Mouse (Mus musculus): ENCODE data around the gene Isyna1. TPM values are rescaled to one million over a fixed set of nuclear protein-coding genes. Genes with fewer than 3 reads are reported as not detected.

The Isyna1 gene
- total and polyA plus RNA-seq, 2 experiments from 2014 or later: 140 to 176 TPM

- no peak for TF ChIP-seq CTCF (IDR thresholded peaks at IDR 0.05)
- peaks cover 3% of the 10 kb centered on the region; the same call in 1 of the 2 replicates for H3K36me3 ChIP-seq (ENCODE audit: insufficient read depth, low read length)
- H3K9me3 ChIP-seq (ENCODE audit: low read length): no peaks in the 10 kb centered on the region
- H3K4me2 ChIP-seq (ENCODE audit: low read depth, low read length, poor library complexity, severe bottlenecking): no peak overlapping the region
- no peak overlapping the region for H3K9ac ChIP-seq (replicated peaks; ENCODE audit: low read length, poor library complexity, severe bottlenecking)
- peaks cover 8% of the 10 kb centered on the region; the same call in 1 of the 2 replicates for H3K4me1 ChIP-seq (ENCODE audit: insufficient read depth, low read length)
- no peak overlapping the region for H3K4me3 ChIP-seq (ENCODE audit: low read depth, low read length)
- 59% methylated on average over 3 of the region's 3 CpGs for WGBS
- ATAC-seq (ENCODE audit: low FRiP score) (no peak), DNase-seq (ENCODE audit: low spot score) (no peak)
- H3K27me3 ChIP-seq (ENCODE audit: insufficient read depth, low read length): no peaks in the 10 kb centered on the region
- no peak overlapping the region for H3K27ac ChIP-seq (ENCODE audit: low read depth, low read length)
These were observed 33.6 kb upstream of the Isyna1 start for GRCm38 (mm10) chr8:70560564-70560963.

GRCm38 (mm10) chr8:70561357-70561756 is 32.8 kb upstream of the Isyna1 start:
- WGBS: 84% methylated on average over 4 of the region's 4 CpGs
- TF ChIP-seq CTCF (IDR thresholded peaks at IDR 0.05): no peak
- H3K4me1 ChIP-seq (ENCODE audit: insufficient read depth, low read length): peaks cover 8% of the 10 kb centered on the region; the same call in 1 of the 2 replicates
- H3K27ac ChIP-seq (ENCODE audit: low read depth, low read length): no peak overlapping the region
- H3K36me3 ChIP-seq (ENCODE audit: insufficient read depth, low read length): peaks cover 3% of the 10 kb centered on the region; the same call in 1 of the 2 replicates
- no peak overlapping the region for H3K9ac ChIP-seq (replicated peaks; ENCODE audit: low read length, poor library complexity, severe bottlenecking)
- ATAC-seq (ENCODE audit: low FRiP score) (no peak), DNase-seq (ENCODE audit: low spot score) (no peak)
- H3K4me3 ChIP-seq (ENCODE audit: low read depth, low read length): no peak overlapping the region
- H3K9me3 ChIP-seq (ENCODE audit: low read length): no peaks in the 10 kb centered on the region
- H3K4me2 ChIP-seq (ENCODE audit: low read depth, low read length, poor library complexity, severe bottlenecking): no peak overlapping the region
- no peaks in the 10 kb centered on the region for H3K27me3 ChIP-seq (ENCODE audit: insufficient read depth, low read length)

GRCm38 (mm10) chr8:70561809-70562535 is 32.2 kb upstream of the Isyna1 start:
- Histone ChIP-seq H3K36me3 (ENCODE audit: insufficient read depth, low read length) (peaks cover 3% of the 10 kb centered on the region; the same call in 1 of the 2 replicates), H3K4me3 (ENCODE audit: low read depth, low read length) (no peak overlapping the region), H3K4me1 (ENCODE audit: insufficient read depth, low read length) (peaks cover 8% of the 10 kb centered on the region; the same call in 1 of the 2 replicates), H3K9ac (replicated peaks; ENCODE audit: low read length, poor library complexity, severe bottlenecking) (no peak overlapping the region), H3K27me3 (ENCODE audit: insufficient read depth, low read length) (no peaks in the 10 kb centered on the region), H3K27ac (ENCODE audit: low read depth, low read length) (no peak overlapping the region), H3K9me3 (ENCODE audit: low read length) (no peaks in the 10 kb centered on the region), H3K4me2 (ENCODE audit: low read depth, low read length, poor library complexity, severe bottlenecking) (no peak overlapping the region)
- 85% methylated on average over 7 of the region's 7 CpGs for WGBS
- ATAC-seq (ENCODE audit: low FRiP score): no peak
- no peak for DNase-seq (ENCODE audit: low spot score)
- no peak for TF ChIP-seq CTCF (IDR thresholded peaks at IDR 0.05)

GRCm38 (mm10) chr8:70562802-70563201 is 31.4 kb upstream of the Isyna1 start:
- Histone ChIP-seq H3K36me3 (ENCODE audit: insufficient read depth, low read length) (no peaks in the 10 kb centered on the region), H3K9ac (replicated peaks; ENCODE audit: low read length, poor library complexity, severe bottlenecking) (no peak overlapping the region), H3K4me1 (ENCODE audit: insufficient read depth, low read length) (peaks cover 8% of the 10 kb centered on the region; the same call in 1 of the 2 replicates), H3K27ac (ENCODE audit: low read depth, low read length) (no peak overlapping the region), H3K4me3 (ENCODE audit: low read depth, low read length) (no peak overlapping the region), H3K27me3 (ENCODE audit: insufficient read depth, low read length) (no peaks in the 10 kb centered on the region), H3K9me3 (ENCODE audit: low read length) (no peaks in the 10 kb centered on the region), H3K4me2 (ENCODE audit: low read depth, low read length, poor library complexity, severe bottlenecking) (no peak overlapping the region)
- DNase-seq (ENCODE audit: low spot score) (no peak), ATAC-seq (ENCODE audit: low FRiP score) (no peak)
- no peak for TF ChIP-seq CTCF (IDR thresholded peaks at IDR 0.05)
- 85% methylated on average over 3 of the region's 3 CpGs for WGBS

GRCm38 (mm10) chr8:70563763-70564387 is 30.3 kb upstream of the Isyna1 start:
- H3K9ac ChIP-seq (replicated peaks; ENCODE audit: low read length, poor library complexity, severe bottlenecking): no peak overlapping the region
- no peak for DNase-seq (ENCODE audit: low spot score)
- H3K27me3 ChIP-seq (ENCODE audit: insufficient read depth, low read length): no peaks in the 10 kb centered on the region
- H3K9me3 ChIP-seq (ENCODE audit: low read length): no peaks in the 10 kb centered on the region
- no peak for ATAC-seq (ENCODE audit: low FRiP score)
- no peak overlapping the region for H3K4me2 ChIP-seq (ENCODE audit: low read depth, low read length, poor library complexity, severe bottlenecking)
- H3K27ac ChIP-seq (ENCODE audit: low read depth, low read length): no peak overlapping the region
- no peaks in the 10 kb centered on the region for H3K36me3 ChIP-seq (ENCODE audit: insufficient read depth, low read length)
- no peak overlapping the region for H3K4me3 ChIP-seq (ENCODE audit: low read depth, low read length)
- no peak for TF ChIP-seq CTCF (IDR thresholded peaks at IDR 0.05)
- 92% methylated on average over 6 of the region's 6 CpGs for WGBS
- peaks cover 8% of the 10 kb centered on the region; the same call in 1 of the 2 replicates for H3K4me1 ChIP-seq (ENCODE audit: insufficient read depth, low read length)

- WGBS: 82% methylated on average over 3 of the region's 3 CpGs
- Histone ChIP-seq H3K27ac (ENCODE audit: low read depth, low read length) (no peak overlapping the region), H3K9ac (replicated peaks; ENCODE audit: low read length, poor library complexity, severe bottlenecking) (no peak overlapping the region), H3K4me3 (ENCODE audit: low read depth, low read length) (no peak overlapping the region), H3K36me3 (ENCODE audit: insufficient read depth, low read length) (no peaks in the 10 kb centered on the region), H3K27me3 (ENCODE audit: insufficient read depth, low read length) (no peaks in the 10 kb centered on the region), H3K4me1 (ENCODE audit: insufficient read depth, low read length) (peaks cover 8% of the 10 kb centered on the region; the same call in 1 of the 2 replicates), H3K4me2 (ENCODE audit: low read depth, low read length, poor library complexity, severe bottlenecking) (no peak overlapping the region), H3K9me3 (ENCODE audit: low read length) (no peaks in the 10 kb centered on the region)
- ATAC-seq (ENCODE audit: low FRiP score): no peak
- no peak for TF ChIP-seq CTCF (IDR thresholded peaks at IDR 0.05)
- no peak for DNase-seq (ENCODE audit: low spot score)
These were observed 29.4 kb upstream of the Isyna1 start for GRCm38 (mm10) chr8:70564696-70565235.
